Mouse (Mus musculus) CH12.LX (cell line): ENCODE data around the gene Vps45. TPM values are rescaled to one million over a fixed set of nuclear protein-coding genes. Genes with fewer than 3 reads are reported as not detected.

Experiments
- DNase-seq: peaks from one replicate; pipeline ENCODE4 v3.0.0-alpha.2; 2013; ENCODE audit errors: extremely low read depth
- H3K27ac ChIP-seq: 2 replicates; pipeline ENCODE4 v1.5.1; 2012; ENCODE audit warnings: low read depth, mild to moderate bottlenecking, control low read depth, moderate library complexity; ENCODE audit not compliant: insufficient read depth
- H3K27me3 ChIP-seq: replicated peaks from 2 replicates; pipeline ENCODE3; 2012; ENCODE audit warnings: inconsistent platforms
- H3K36me3 ChIP-seq, 2 experiments: replicated peaks in 1 of 2; 2 replicates each; pipeline versions ENCODE3 to v1.6.1; 2012; ENCODE audit warnings: inconsistent platforms in 1 of 2, low read length in 1 of 2, mild to moderate bottlenecking in 1 of 2, mixed read lengths in 1 of 2, moderate library complexity in 1 of 2; ENCODE audit not compliant: control insufficient read depth in 1 of 2, insufficient read depth in 1 of 2
- H3K4me1 ChIP-seq, 2 experiments: 2 replicates each; pipeline ENCODE4 v1.6.1; 2012; ENCODE audit warnings: inconsistent platforms in 1 of 2, moderate library complexity in 1 of 2; ENCODE audit not compliant: insufficient read depth in 2 of 2, control insufficient read depth in 1 of 2
- H3K4me2 ChIP-seq: 2 replicates; pipeline ENCODE4 v1.6.1; 2012; ENCODE audit warnings: low read depth, mild to moderate bottlenecking, control low read depth; ENCODE audit not compliant: poor library complexity, insufficient read depth, severe bottlenecking
- H3K4me3 ChIP-seq, 3 experiments: fragments of 150-350 bp in 1 of 3; sonication (generic) in 1 of 3; replicated peaks in 1 of 3; 2 replicates each; pipeline versions ENCODE3 to v1.5.1; 2011 to 2012; ENCODE audit warnings: low read depth in 2 of 3, low read length in 2 of 3, mild to moderate bottlenecking in 2 of 3, moderate library complexity in 2 of 3, control low read depth in 1 of 3, improper control_type of control experiment in 1 of 3, inconsistent platforms in 1 of 3, mixed read lengths in 1 of 3; ENCODE audit not compliant: poor library complexity in 1 of 3
- H3K79me2 ChIP-seq: replicated peaks from 2 replicates; pipeline ENCODE4 v1.6.1; 2012; ENCODE audit warnings: mild to moderate bottlenecking, moderate library complexity; ENCODE audit not compliant: control insufficient read depth, poor library complexity, insufficient read depth, severe bottlenecking; ENCODE audit errors: extremely low read depth
- H3K9ac ChIP-seq: 2 replicates; pipeline ENCODE4 v1.6.1; 2012; ENCODE audit warnings: low read depth, mild to moderate bottlenecking, control low read depth, moderate library complexity; ENCODE audit not compliant: insufficient read depth
- H3K9me3 ChIP-seq: replicated peaks from 2 replicates; pipeline ENCODE3; 2012; ENCODE audit warnings: low read length, inconsistent platforms, mixed read lengths
- BHLHE40 ChIP-seq: IDR thresholded peaks from 2 replicates; pipeline ENCODE4 v1.6.1; 2011; ENCODE audit warnings: mild to moderate bottlenecking, low read depth, low read length, improper control_type of control experiment
- CHD1 ChIP-seq: IDR thresholded peaks from 2 replicates; pipeline ENCODE4 v1.6.1; 2012; ENCODE audit warnings: low read depth, low read length, improper control_type of control experiment, inconsistent platforms
- CTCF ChIP-seq, 2 experiments: IDR thresholded peaks in 1 of 2; conservative IDR thresholded peaks in 1 of 2; 2 replicates each; pipeline ENCODE4 v1.5.1; 2011 to 2012; ENCODE audit warnings: low read depth in 2 of 2, low read length in 2 of 2, improper control_type of control experiment in 1 of 2, inconsistent platforms in 1 of 2, mild to moderate bottlenecking in 1 of 2, moderate library complexity in 1 of 2
- E2F4 ChIP-seq: IDR thresholded peaks from 2 replicates; pipeline ENCODE4 v1.6.1; 2011; ENCODE audit warnings: low read depth, low read length, improper control_type of control experiment; ENCODE audit not compliant: insufficient replicate concordance
- ELF1 ChIP-seq: IDR thresholded peaks from 2 replicates; pipeline ENCODE4 v1.6.1; 2014; ENCODE audit warnings: low read depth, mild to moderate bottlenecking, inconsistent platforms, low read length, improper control_type of control experiment
- EP300 ChIP-seq: IDR thresholded peaks from 2 replicates; pipeline ENCODE4 v1.6.1; 2011; ENCODE audit warnings: low read length, improper control_type of control experiment
- ETS1 ChIP-seq: conservative IDR thresholded peaks from 2 replicates; pipeline ENCODE4 v1.6.1; 2012; ENCODE audit warnings: low read depth, mild to moderate bottlenecking, inconsistent platforms, low read length, improper control_type of control experiment, moderate library complexity
- IRF4 ChIP-seq: IDR thresholded peaks from 2 replicates; pipeline ENCODE4 v1.6.1; 2014; ENCODE audit warnings: low read depth, mild to moderate bottlenecking, inconsistent platforms, low read length, improper control_type of control experiment
- JUN ChIP-seq: IDR thresholded peaks from 2 replicates; pipeline ENCODE4 v1.6.1; 2011; ENCODE audit warnings: low read depth, mild to moderate bottlenecking, low read length, improper control_type of control experiment, moderate library complexity; ENCODE audit not compliant: insufficient read depth
- JUND ChIP-seq: conservative IDR thresholded peaks from 2 replicates; pipeline ENCODE4 v1.6.1; 2011; ENCODE audit warnings: low read depth, low read length, improper control_type of control experiment
- MAX ChIP-seq: IDR thresholded peaks from 2 replicates; pipeline ENCODE4 v1.6.1; 2011; ENCODE audit warnings: low read length, improper control_type of control experiment
- MAZ ChIP-seq: IDR thresholded peaks from 2 replicates; pipeline ENCODE4 v1.6.1; 2012; ENCODE audit warnings: low read depth, mild to moderate bottlenecking, inconsistent platforms, low read length, improper control_type of control experiment, moderate library complexity
- MXI1 ChIP-seq: IDR thresholded peaks from 2 replicates; pipeline ENCODE4 v1.6.1; 2011; ENCODE audit warnings: mild to moderate bottlenecking, low read depth, low read length, improper control_type of control experiment
- NELFE ChIP-seq: IDR thresholded peaks from 2 replicates; pipeline ENCODE4 v1.6.1; 2011; ENCODE audit warnings: low read depth, low read length, improper control_type of control experiment
- NRF1 ChIP-seq: IDR thresholded peaks from 2 replicates; pipeline ENCODE4 v1.6.1; 2014; ENCODE audit warnings: low read depth, mild to moderate bottlenecking, inconsistent platforms, low read length, improper control_type of control experiment, moderate library complexity
- POLR2AphosphoS2 ChIP-seq: IDR thresholded peaks from 2 replicates; pipeline ENCODE4 v1.6.1; 2011; ENCODE audit warnings: low read depth, low read length, improper control_type of control experiment
- RAD21 ChIP-seq: IDR thresholded peaks from 2 replicates; pipeline ENCODE4 v1.6.1; 2011; ENCODE audit warnings: low read depth, mild to moderate bottlenecking, low read length, improper control_type of control experiment, moderate library complexity
- SIN3A ChIP-seq: IDR thresholded peaks from 2 replicates; pipeline ENCODE4 v1.6.1; 2012; ENCODE audit warnings: low read length, improper control_type of control experiment, inconsistent platforms
- SMC3 ChIP-seq: IDR thresholded peaks from 2 replicates; pipeline ENCODE4 v1.6.1; 2011; ENCODE audit warnings: low read depth, low read length, improper control_type of control experiment
- TBP ChIP-seq: conservative IDR thresholded peaks from 2 replicates; pipeline ENCODE4 v1.6.1; 2011; ENCODE audit warnings: low read depth, low read length, improper control_type of control experiment
- TCF12 ChIP-seq: IDR thresholded peaks from 2 replicates; pipeline ENCODE4 v1.6.1; 2014; ENCODE audit warnings: low read depth, mild to moderate bottlenecking, inconsistent platforms, low read length, improper control_type of control experiment
- UBTF ChIP-seq: IDR thresholded peaks from 2 replicates; pipeline ENCODE4 v1.6.1; 2012; ENCODE audit warnings: low read depth, mild to moderate bottlenecking, inconsistent platforms, low read length, improper control_type of control experiment, moderate library complexity
- USF1 ChIP-seq: IDR thresholded peaks from 2 replicates; pipeline ENCODE4 v1.6.1; 2014; ENCODE audit warnings: low read depth, mild to moderate bottlenecking, inconsistent platforms, low read length, improper control_type of control experiment
- USF2 ChIP-seq: conservative IDR thresholded peaks from 2 replicates; pipeline ENCODE4 v1.6.1; 2011; ENCODE audit warnings: low read depth, low read length, improper control_type of control experiment
- ZC3H11A ChIP-seq: IDR thresholded peaks from 2 replicates; pipeline ENCODE4 v1.6.1; 2012; ENCODE audit warnings: low read depth, mild to moderate bottlenecking, inconsistent platforms, low read length, improper control_type of control experiment
- ZMIZ1 ChIP-seq: IDR thresholded peaks from 2 replicates; pipeline ENCODE4 v1.6.1; 2012; ENCODE audit warnings: low read depth, mild to moderate bottlenecking, inconsistent platforms, low read length, improper control_type of control experiment
- dilution Hi-C: fragments of 300-500 bp; cut with MboI; formaldehyde crosslinking; loops from 2 replicates; pipeline ENCODE4 v1.14.3; 2020; ENCODE audit warnings: low sequenced_read_pairs; ENCODE audit not compliant: extremely low pct_unique_long_range_greater_than_20kb, extremely low pct_ligation_motif_present
- in situ Hi-C: fragments of 300-500 bp; cut with MboI; formaldehyde crosslinking; loops from 3 replicates; pipeline ENCODE4 v1.14.3; 2019; ENCODE audit warnings: low sequenced_read_pairs, low pct_ligation_motif_present, low pct_unique_long_range_greater_than_20kb, mixed read lengths
- polyA plus RNA-seq: library from polyadenylated mRNA; unstranded; fragments of >175 nt; gene quantifications from 2 replicates; pipeline ENCODE4 v1.2.1, GENCODE M21; 2012; ENCODE audit warnings: low read depth; ENCODE audit not compliant: insufficient read length
- total RNA-seq, 2 experiments: library from RNA; depleted of rRNA; stranded (reverse); fragments of 300-350 nt in 1 of 2; fragments of >200 nt in 1 of 2; gene quantifications; 2 replicates each; pipeline ENCODE4 v1.2.3; 2012 to 2014

Vps45 gene
- total and polyA plus RNA-seq, 3 experiments: 16.2 to 20.8 (median 16.8) TPM

- peak; percentile 51; the same call in 1 of the 2 replicates for TF ChIP-seq SIN3A
- TF ChIP-seq ZMIZ1: peak; percentile 51
- no peak for TF ChIP-seq SMC3
- TF ChIP-seq MXI1: 0 out of 2 replicates have a peak, but pooled peaks have one; percentile 46
- TF ChIP-seq ELF1: peak; percentile 71; the same call in 1 of the 2 replicates
- no peak for TF ChIP-seq CHD1
- no peak for TF ChIP-seq NRF1
- no peak for TF ChIP-seq E2F4
- no peak for TF ChIP-seq JUND
- TF ChIP-seq TBP: peak; percentile 77; the same call in 1 of the 2 replicates
- TF ChIP-seq MAX: 0 out of 2 replicates have a peak, but pooled peaks have one; percentile 8
- TF ChIP-seq JUN: no peak
- TF ChIP-seq UBTF: no peak
- TF ChIP-seq BHLHE40: peak; percentile 64
- no peak for TF ChIP-seq ETS1
- no peak for TF ChIP-seq ZC3H11A
- no peak for TF ChIP-seq USF1
- TF ChIP-seq MAZ: 0 out of 2 replicates have a peak, but pooled peaks have one; percentile 18
- peak; percentile 62; the same call in 1 of the 2 replicates for TF ChIP-seq POLR2AphosphoS2
- TF ChIP-seq IRF4: no peak
- TF ChIP-seq CTCF (conservative IDR thresholded peaks at IDR 0.05 in 1 of 2, IDR thresholded peaks at IDR 0.05 in 1 of 2; ENCODE audit: low read depth in 2 of 2, low read length in 2 of 2): no peak
- peak; percentile 52 for TF ChIP-seq TCF12
- TF ChIP-seq RAD21: no peak
- TF ChIP-seq NELFE: no peak; the same call in none of the 2 replicates
- TF ChIP-seq USF2: no peak
- no peak for TF ChIP-seq EP300
- Histone ChIP-seq H3K27ac (peak overlapping the region; percentile 91), H3K4me3 (peak overlapping the region; percentile 50 to 58 (median 53)), H3K9me3 (peaks cover 8% of the 10 kb centered on the region), H3K4me2 (peak overlapping the region; percentile 60), H3K36me3 (peaks cover 13 to 20% of the 10 kb centered on the region in 2 experiments), H3K4me1 (peaks cover 31 to 53% of the 10 kb centered on the region in 2 experiments), H3K79me2 (no peaks in the 10 kb centered on the region), H3K9ac (peak overlapping the region; percentile 53), H3K27me3 (no peaks in the 10 kb centered on the region)
- peak; percentile 69 for DNase-seq
- dilution Hi-C loops (no loop called here), in situ Hi-C loops (no loop called here)
Observed at GRCm38 (mm10) chr3:95985209-95986000, 72.9 kb downstream of the Vps45 start.
